Mouse (Mus musculus): Measurements from ENCODE around the gene Cenpx. TPM values are rescaled to one million over a fixed set of nuclear protein-coding genes. Genes with fewer than 3 reads are reported as not detected.

Cenpx gene
- polyA plus RNA-seq, 1 experiment from 2014 or later, result 151 TPM

DNA sequence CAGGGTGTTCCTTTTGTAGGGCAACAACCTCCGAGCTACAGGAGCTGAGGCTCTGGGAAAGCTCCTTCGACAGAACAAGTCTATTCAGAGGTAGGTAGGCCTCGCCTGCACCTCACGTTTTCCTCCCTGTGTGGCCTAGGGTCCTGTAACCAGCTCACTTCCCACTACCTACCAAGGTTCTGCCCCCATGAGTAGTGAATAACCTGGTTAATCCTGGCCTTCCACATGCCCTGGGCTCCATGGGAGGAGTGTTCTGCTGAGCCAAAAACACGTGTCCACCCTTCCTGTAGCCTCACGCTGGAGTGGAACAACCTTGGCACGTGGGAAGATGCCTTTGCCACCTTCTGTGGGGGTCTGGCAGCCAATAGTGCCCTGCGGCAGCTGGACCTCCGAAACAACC lies 1.6 kb upstream of the Cenpx start:
- 90% methylated on average over 9 of the region's 9 CpGs for WGBS
- no peak for ATAC-seq (ENCODE audit: low FRiP score, low TSS enrichment)
- Histone ChIP-seq H3K4me1 (ENCODE audit: insufficient read depth, low read length) (peaks cover 24% of the 10 kb centered on the region), H3K27me3 (ENCODE audit: insufficient read depth, low read length) (no peaks in the 10 kb centered on the region), H3K9ac (replicated peaks; ENCODE audit: low read length) (peak overlapping the region; percentile 82; the same call in 1 of the 2 replicates), H3K27ac (ENCODE audit: low read length) (no peak overlapping the region), H3K36me3 (ENCODE audit: insufficient read depth, low read length) (peaks cover 28% of the 10 kb centered on the region), H3K9me3 (ENCODE audit: low read length) (no peaks in the 10 kb centered on the region), H3K4me2 (replicated peaks; ENCODE audit: low read depth, low read length) (no peak overlapping the region), H3K4me3 (ENCODE audit: low read length) (no peak overlapping the region; the same call in 1 of the 2 replicates)

DNA sequence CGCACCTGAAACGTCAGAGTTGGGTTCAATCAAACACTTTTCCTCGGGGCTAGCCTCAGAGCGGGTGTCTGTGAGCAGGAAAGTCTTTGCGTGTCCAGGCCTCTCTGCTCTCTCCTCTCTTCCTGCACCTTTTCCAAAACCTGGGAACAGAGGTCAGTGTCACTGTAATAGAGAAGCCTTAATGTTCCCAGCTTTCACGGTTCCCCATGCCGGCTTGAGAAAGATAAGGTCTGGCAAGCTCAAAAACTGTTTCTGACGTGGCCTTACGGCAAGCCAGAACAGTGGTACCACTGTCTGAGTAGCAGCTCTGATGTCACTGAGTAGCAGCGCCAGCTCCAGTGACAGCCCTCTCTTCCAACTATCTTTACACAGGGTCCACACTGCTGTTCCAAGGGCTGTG lies 1.0 kb upstream of the Cenpx start:
- Histone ChIP-seq H3K4me1 (ENCODE audit: insufficient read depth, low read length) (peaks cover 24% of the 10 kb centered on the region), H3K9ac (replicated peaks; ENCODE audit: low read length) (peak overlapping the region; percentile 82), H3K4me3 (ENCODE audit: low read length) (peak overlapping the region; percentile 70), H3K4me2 (replicated peaks; ENCODE audit: low read depth, low read length) (peak overlapping the region; percentile 99), H3K9me3 (ENCODE audit: low read length) (no peaks in the 10 kb centered on the region), H3K27me3 (ENCODE audit: insufficient read depth, low read length) (no peaks in the 10 kb centered on the region), H3K27ac (ENCODE audit: low read length) (peak overlapping the region; percentile 40; the same call in 1 of the 2 replicates), H3K36me3 (ENCODE audit: insufficient read depth, low read length) (peaks cover 30% of the 10 kb centered on the region)
- WGBS, result 49% methylated on average over 10 of the region's 10 CpGs
- no peak for ATAC-seq (ENCODE audit: low FRiP score, low TSS enrichment)

DNA sequence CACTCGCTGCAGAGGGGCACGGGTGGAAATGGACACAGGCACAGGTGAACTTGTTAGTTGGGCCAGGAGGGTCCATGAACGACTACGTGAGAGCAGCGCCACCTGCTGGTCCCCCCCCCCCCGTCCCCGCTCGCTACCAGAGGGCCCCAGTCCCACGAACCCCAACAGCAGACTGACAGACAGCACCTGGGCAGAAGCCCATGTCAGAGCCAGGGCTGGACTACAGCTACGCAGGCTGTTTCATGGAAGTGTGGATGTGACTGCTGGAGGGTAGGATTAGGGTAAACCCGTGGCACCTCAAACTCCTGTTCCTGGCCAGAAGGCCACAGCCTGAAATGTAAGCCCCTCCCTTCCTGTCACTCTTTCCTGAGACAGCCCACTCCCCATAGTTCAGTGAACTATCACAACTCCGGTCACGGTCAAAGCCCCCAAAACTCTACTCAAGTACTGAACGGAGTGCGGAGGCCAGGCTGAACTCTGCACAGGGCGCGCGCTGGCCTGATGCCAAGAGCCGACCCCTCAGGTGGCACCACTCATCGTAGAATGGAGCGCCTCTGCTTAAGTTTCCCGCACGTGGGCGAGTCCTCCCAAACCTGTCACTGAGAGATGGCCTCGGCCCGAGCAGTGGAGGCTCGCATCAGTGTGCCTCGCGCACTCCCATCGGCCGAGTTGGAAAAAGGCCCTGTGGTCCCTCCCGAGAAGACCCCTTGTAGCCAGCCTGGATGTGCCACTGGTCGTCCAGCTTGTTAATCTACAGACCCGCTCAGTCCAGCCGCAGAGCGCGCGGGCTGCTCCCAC lies 568 bp downstream of the Cenpx start:
- ATAC-seq (ENCODE audit: low FRiP score, low TSS enrichment), result peak; percentile 55
- under 1% methylated on average over 38 of the region's 38 CpGs for WGBS
- Histone ChIP-seq H3K27ac (ENCODE audit: low read length) (peak overlapping the region; percentile 90), H3K27me3 (ENCODE audit: insufficient read depth, low read length) (no peaks in the 10 kb centered on the region), H3K4me1 (ENCODE audit: insufficient read depth, low read length) (peaks cover 33% of the 10 kb centered on the region), H3K4me3 (ENCODE audit: low read length) (peak overlapping the region; percentile 70), H3K36me3 (ENCODE audit: insufficient read depth, low read length) (peaks cover 20% of the 10 kb centered on the region), H3K9ac (replicated peaks; ENCODE audit: low read length) (peak overlapping the region; percentile 74), H3K4me2 (replicated peaks; ENCODE audit: low read depth, low read length) (peak overlapping the region; percentile 99), H3K9me3 (ENCODE audit: low read length) (no peaks in the 10 kb centered on the region)

DNA sequence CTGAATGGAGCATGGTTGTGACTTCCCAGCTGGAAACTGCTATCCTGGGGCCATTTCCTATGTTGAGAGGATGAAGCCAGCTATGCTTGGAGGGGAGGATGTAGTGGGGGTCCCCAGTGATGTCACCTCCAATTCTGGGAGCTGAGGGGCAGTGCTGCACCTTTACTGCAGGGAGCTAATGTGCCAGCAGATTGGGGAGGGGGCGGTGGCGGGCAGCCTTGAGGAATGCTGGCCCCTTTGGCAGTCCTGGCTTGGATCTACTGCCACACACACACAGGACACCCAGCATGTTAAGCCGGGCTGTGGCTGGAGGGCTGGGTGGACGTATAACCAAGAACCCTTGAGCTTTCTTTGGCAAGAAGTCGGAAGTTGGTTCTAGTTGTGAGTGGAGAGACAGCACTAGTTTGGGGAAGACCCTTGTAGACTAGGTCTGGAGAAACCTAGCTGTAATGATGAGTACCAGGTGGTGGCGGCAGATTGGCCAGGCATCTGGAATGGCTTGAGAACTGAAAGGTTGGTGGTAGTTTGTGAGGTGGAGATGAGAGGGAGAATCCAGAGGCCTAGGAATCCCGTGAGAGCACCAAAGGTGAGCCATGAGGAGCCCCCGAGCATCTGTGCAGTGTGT lies 1.4 kb downstream of the Cenpx start:
- Histone ChIP-seq H3K4me2 (replicated peaks; ENCODE audit: low read depth, low read length) (peak overlapping the region; percentile 99), H3K9ac (replicated peaks; ENCODE audit: low read length) (peak overlapping the region; percentile 74; the same call in 1 of the 2 replicates), H3K4me3 (ENCODE audit: low read length) (no peak overlapping the region; the same call in 1 of the 2 replicates), H3K27me3 (ENCODE audit: insufficient read depth, low read length) (no peaks in the 10 kb centered on the region), H3K9me3 (ENCODE audit: low read length) (no peaks in the 10 kb centered on the region), H3K4me1 (ENCODE audit: insufficient read depth, low read length) (peaks cover 41% of the 10 kb centered on the region), H3K27ac (ENCODE audit: low read length) (no peak overlapping the region), H3K36me3 (ENCODE audit: insufficient read depth, low read length) (peaks cover 11% of the 10 kb centered on the region)
- no peak for ATAC-seq (ENCODE audit: low FRiP score, low TSS enrichment)
- WGBS, result 52% methylated on average over 8 of the region's 8 CpGs

DNA sequence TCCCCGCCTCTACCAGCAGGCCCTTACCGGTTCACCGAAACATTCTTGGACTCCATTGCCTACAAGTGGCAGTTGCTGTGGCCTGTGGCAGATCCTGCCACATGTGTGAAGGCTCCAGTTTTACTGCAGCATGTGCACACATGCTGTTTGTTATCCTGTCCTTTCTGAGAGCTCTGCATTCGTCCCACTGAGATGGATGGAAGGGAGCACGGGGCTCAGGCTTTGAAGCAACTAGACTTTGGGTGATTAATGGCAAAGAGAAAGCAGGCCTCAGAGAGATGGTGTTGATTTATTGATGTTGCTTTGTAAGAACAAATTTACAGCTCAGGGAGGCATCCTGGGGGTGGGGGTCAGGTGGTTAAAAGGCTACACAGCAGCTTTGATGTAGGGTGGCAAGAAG lies 2.9 kb downstream of the Cenpx start:
- Histone ChIP-seq H3K9ac (replicated peaks; ENCODE audit: low read length) (no peak overlapping the region; the same call in 1 of the 2 replicates), H3K27ac (ENCODE audit: low read length) (no peak overlapping the region; the same call in 1 of the 2 replicates), H3K4me2 (replicated peaks; ENCODE audit: low read depth, low read length) (no peak overlapping the region), H3K36me3 (ENCODE audit: insufficient read depth, low read length) (peaks cover 8% of the 10 kb centered on the region), H3K27me3 (ENCODE audit: insufficient read depth, low read length) (no peaks in the 10 kb centered on the region), H3K4me3 (ENCODE audit: low read length) (no peak overlapping the region), H3K4me1 (ENCODE audit: insufficient read depth, low read length) (peaks cover 53% of the 10 kb centered on the region), H3K9me3 (ENCODE audit: low read length) (no peaks in the 10 kb centered on the region)
- WGBS, result 33% methylated on average over 5 of the region's 5 CpGs
- no peak for ATAC-seq (ENCODE audit: low FRiP score, low TSS enrichment)

DNA sequence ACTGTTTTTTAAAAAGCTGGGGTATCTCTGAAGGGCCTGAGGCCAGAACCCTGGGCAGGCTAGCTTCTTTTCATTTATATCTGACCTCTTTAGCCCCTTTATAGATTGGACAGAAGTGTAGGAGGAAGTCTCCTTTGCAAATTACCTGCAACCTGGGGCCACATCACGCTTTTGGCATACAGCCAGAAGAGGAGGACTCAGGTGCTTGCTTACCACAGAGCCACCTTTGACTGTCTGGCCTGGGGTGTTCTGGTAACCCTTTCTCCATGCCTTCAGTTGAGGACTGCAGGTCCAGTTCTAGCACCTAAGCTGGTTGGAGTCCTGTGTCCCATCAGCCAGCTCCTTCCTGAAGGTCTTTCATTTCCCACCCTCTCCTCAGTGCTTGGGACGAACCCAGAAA lies 4.0 kb downstream of the Cenpx start:
- H3K4me3 ChIP-seq (ENCODE audit: low read length), result no peak overlapping the region
- no peak for ATAC-seq (ENCODE audit: low FRiP score, low TSS enrichment)
- no peaks in the 10 kb centered on the region for H3K27me3 ChIP-seq (ENCODE audit: insufficient read depth, low read length)
- H3K9ac ChIP-seq (replicated peaks; ENCODE audit: low read length), result no peak overlapping the region
- H3K27ac ChIP-seq (ENCODE audit: low read length), result no peak overlapping the region
- no peaks in the 10 kb centered on the region for H3K9me3 ChIP-seq (ENCODE audit: low read length)
- 83% methylated on average over 2 of the region's 2 CpGs for WGBS
- no peak overlapping the region for H3K4me2 ChIP-seq (replicated peaks; ENCODE audit: low read depth, low read length)
- peaks cover 8% of the 10 kb centered on the region for H3K36me3 ChIP-seq (ENCODE audit: insufficient read depth, low read length)
- H3K4me1 ChIP-seq (ENCODE audit: insufficient read depth, low read length), result peaks cover 57% of the 10 kb centered on the region

DNA sequence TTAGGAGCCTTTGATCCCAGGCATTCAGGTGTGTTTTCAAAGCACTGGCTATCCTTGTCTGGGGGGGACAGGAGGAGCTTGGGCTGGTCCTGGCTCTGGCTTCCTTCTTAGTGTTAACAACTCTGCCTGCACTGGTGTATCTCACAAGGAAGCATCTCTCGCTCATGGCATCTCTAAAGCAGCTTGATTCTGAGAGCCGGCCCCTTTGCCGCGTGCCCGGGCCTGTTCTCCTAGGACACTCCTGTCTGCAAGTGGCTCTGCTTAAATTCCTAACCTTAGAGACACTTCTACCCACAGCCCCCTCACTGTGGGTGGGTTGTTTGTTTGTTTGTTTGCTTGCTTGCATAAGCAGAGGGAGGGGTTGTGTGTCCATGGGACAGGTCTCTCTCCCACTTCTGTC lies 5.6 kb downstream of the Cenpx start:
- H3K27me3 ChIP-seq (ENCODE audit: insufficient read depth, low read length), result no peaks in the 10 kb centered on the region
- H3K4me2 ChIP-seq (replicated peaks; ENCODE audit: low read depth, low read length), result no peak overlapping the region
- 22% methylated on average over 5 of the region's 5 CpGs for WGBS
- ATAC-seq (ENCODE audit: low FRiP score, low TSS enrichment), result no peak
- H3K9me3 ChIP-seq (ENCODE audit: low read length), result no peaks in the 10 kb centered on the region
- no peak overlapping the region for H3K9ac ChIP-seq (replicated peaks; ENCODE audit: low read length)
- peaks cover 62% of the 10 kb centered on the region for H3K4me1 ChIP-seq (ENCODE audit: insufficient read depth, low read length)
- peaks cover 8% of the 10 kb centered on the region for H3K36me3 ChIP-seq (ENCODE audit: insufficient read depth, low read length)
- H3K4me3 ChIP-seq (ENCODE audit: low read length), result no peak overlapping the region
- peak overlapping the region; percentile 36; the same call in 1 of the 2 replicates for H3K27ac ChIP-seq (ENCODE audit: low read length)

DNA sequence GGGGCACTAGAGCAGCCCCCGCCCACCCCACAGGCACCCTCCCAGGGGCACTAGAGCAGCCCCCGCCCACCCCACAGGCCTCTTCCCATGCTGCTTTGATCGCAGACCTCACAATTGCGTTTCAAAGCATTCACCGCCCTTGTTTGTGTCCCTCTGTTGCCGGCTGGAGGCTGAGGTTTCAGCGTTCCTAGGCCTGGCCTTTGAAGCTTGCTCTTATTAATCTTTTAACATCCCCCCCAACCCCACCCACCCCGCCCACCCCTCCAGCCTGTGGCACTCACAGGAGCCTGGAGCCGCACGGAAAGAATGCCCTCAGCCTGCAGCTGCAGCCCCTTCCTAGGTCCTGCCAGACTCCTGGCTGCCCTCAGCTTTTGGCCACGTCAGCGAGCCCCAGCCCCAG lies 6.3 kb downstream of the Cenpx start:
- H3K9me3 ChIP-seq (ENCODE audit: low read length), result no peaks in the 10 kb centered on the region
- no peak for ATAC-seq (ENCODE audit: low FRiP score, low TSS enrichment)
- WGBS, result 10% methylated on average over 11 of the region's 12 CpGs
- H3K36me3 ChIP-seq (ENCODE audit: insufficient read depth, low read length), result peaks cover 8% of the 10 kb centered on the region
- no peaks in the 10 kb centered on the region for H3K27me3 ChIP-seq (ENCODE audit: insufficient read depth, low read length)
- H3K4me3 ChIP-seq (ENCODE audit: low read length), result no peak overlapping the region
- 0 out of 2 replicates have a peak overlapping the region, but pooled peaks have one; percentile 17 for H3K9ac ChIP-seq (replicated peaks; ENCODE audit: low read length)
- peak overlapping the region; percentile 49 for H3K27ac ChIP-seq (ENCODE audit: low read length)
- H3K4me2 ChIP-seq (replicated peaks; ENCODE audit: low read depth, low read length), result no peak overlapping the region
- peaks cover 54% of the 10 kb centered on the region for H3K4me1 ChIP-seq (ENCODE audit: insufficient read depth, low read length)

DNA sequence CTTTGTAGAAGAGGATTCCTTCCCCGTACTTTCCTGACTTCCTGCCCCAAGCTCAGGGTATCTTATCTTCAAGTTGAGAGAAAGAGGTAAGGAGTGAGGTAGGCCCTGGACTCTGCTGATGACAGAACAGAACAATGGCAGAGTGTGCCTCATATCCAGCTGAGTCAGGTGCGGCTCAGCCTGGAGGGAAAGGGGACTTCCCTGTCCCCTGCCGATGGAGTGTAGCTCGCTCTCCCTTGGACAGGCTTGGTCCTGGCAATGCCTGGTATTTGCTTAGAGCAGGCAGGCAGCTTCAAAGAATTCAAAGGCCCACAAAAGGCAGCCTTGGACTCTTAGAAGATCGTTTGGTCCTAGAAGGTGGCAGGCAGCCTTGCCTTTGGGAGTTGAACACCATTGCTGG lies 7.4 kb downstream of the Cenpx start:
- no peak overlapping the region for H3K4me3 ChIP-seq (ENCODE audit: low read length)
- no peaks in the 10 kb centered on the region for H3K9me3 ChIP-seq (ENCODE audit: low read length)
- no peak overlapping the region for H3K9ac ChIP-seq (replicated peaks; ENCODE audit: low read length)
- H3K4me1 ChIP-seq (ENCODE audit: insufficient read depth, low read length), result peaks cover 50% of the 10 kb centered on the region
- 70% methylated on average over 5 of the region's 5 CpGs for WGBS
- no peak overlapping the region for H3K4me2 ChIP-seq (replicated peaks; ENCODE audit: low read depth, low read length)
- peaks cover 16% of the 10 kb centered on the region for H3K36me3 ChIP-seq (ENCODE audit: insufficient read depth, low read length)
- H3K27ac ChIP-seq (ENCODE audit: low read length), result no peak overlapping the region
- ATAC-seq (ENCODE audit: low FRiP score, low TSS enrichment), result no peak
- no peaks in the 10 kb centered on the region for H3K27me3 ChIP-seq (ENCODE audit: insufficient read depth, low read length)

Data from kidney, embryonic 16.5 days (tissue).